Mouse (Mus musculus) brain, embryonic 14.5 days (tissue): ENCODE results near the gene Fam71a.

Experiments used
- CTCF ChIP-seq: fragments of 200-500 bp; IDR thresholded peaks from 2 replicates; pipeline ENCODE4 v1.5.1; 2012; ENCODE audit warnings: inconsistent platforms, mild to moderate bottlenecking, moderate library complexity, borderline replicate concordance; ENCODE audit not compliant: insufficient read depth, insufficient read length; ENCODE audit errors: extremely low read depth
- POLR2A ChIP-seq: fragments of 200-500 bp; IDR thresholded peaks from 2 replicates; pipeline ENCODE4 v1.6.1; 2012; ENCODE audit warnings: mild to moderate bottlenecking, inconsistent platforms, borderline replicate concordance; ENCODE audit not compliant: poor library complexity, insufficient read depth, insufficient read length, severe bottlenecking; ENCODE audit errors: extremely low read depth

GRCm38 (mm10) chr1:191176887-191177286, 12.3 kb upstream of the Fam71a start:
- TF ChIP-seq CTCF, result no peak
- TF ChIP-seq POLR2A, result no peak
